Mouse (Mus musculus) forebrain, postnatal 0 days (tissue): Measurements from ENCODE around the gene Impg1. TPM values are rescaled to one million over a fixed set of nuclear protein-coding genes. Genes with fewer than 3 reads are reported as not detected.
A peak's percentile ranks its signal among the peaks of the same experiment; 100 is the strongest.
"Not testable (repeated sequence)": the region's sequence is repeated elsewhere in the genome, so short reads cannot be mapped to it uniquely, and the experiment has no call there.

Source experiments
- ATAC-seq: fragments of 200-750 bp; cut with Nextera tagmentation; 2 replicates; pipeline ENCODE4 v1.8.0; 2017; ENCODE audit warnings: mild to moderate bottlenecking, moderate library complexity
- DNase-seq: peaks from one replicate; pipeline ENCODE4 v3.0.0-alpha.2; 2015
- H3K27ac ChIP-seq: fragments of 300-500 bp; sonication (generic); 2 replicates; pipeline ENCODE4 v1.5.1; 2014; ENCODE audit warnings: low read depth, mild to moderate bottlenecking, antibody characterized with exemption, low read length, moderate library complexity, mixed read lengths
- H3K27me3 ChIP-seq: fragments of 300-500 bp; sonication (generic); 2 replicates; pipeline ENCODE4 v1.6.1; 2014; ENCODE audit warnings: mild to moderate bottlenecking, low read length, mixed read lengths; ENCODE audit not compliant: insufficient read depth
- H3K36me3 ChIP-seq: fragments of 300-500 bp; sonication (generic); 2 replicates; pipeline ENCODE4 v1.6.1; 2014; ENCODE audit warnings: mild to moderate bottlenecking, moderate library complexity; ENCODE audit not compliant: insufficient read depth
- H3K4me1 ChIP-seq: fragments of 300-500 bp; sonication (generic); 2 replicates; pipeline ENCODE4 v1.6.1; 2014; ENCODE audit warnings: antibody characterized with exemption; ENCODE audit not compliant: insufficient read depth
- H3K4me2 ChIP-seq: fragments of 300-500 bp; sonication (generic); 2 replicates; pipeline ENCODE4 v1.6.1; 2014; ENCODE audit warnings: low read depth, mild to moderate bottlenecking, moderate library complexity
- H3K4me3 ChIP-seq: fragments of 300-500 bp; sonication (generic); 2 replicates; pipeline ENCODE4 v1.5.1; 2014; ENCODE audit warnings: low read depth, low read length, mixed read lengths
- H3K9ac ChIP-seq: fragments of 300-500 bp; sonication (generic); 2 replicates; pipeline ENCODE4 v1.6.1; 2014; ENCODE audit warnings: mild to moderate bottlenecking
- H3K9me3 ChIP-seq: fragments of 300-500 bp; sonication (generic); 2 replicates; pipeline ENCODE4 v1.6.1; 2016; ENCODE audit warnings: low read length
- CTCF ChIP-seq: sonication (generic); IDR thresholded peaks from 2 replicates; pipeline ENCODE4 v1.5.1; 2016; ENCODE audit warnings: antibody characterized with exemption, control low read depth, low read depth
- WGBS: fragments of 180-500 bp; shearing (Covaris S2); extraction: QIAGEN DNeasy Blood & Tissue Kit; methylation state at CpG from one replicate; pipeline ENCODE4 v1.1.7; 2014; 5-methylcytosine and 5-hydroxymethylcytosine counted together
- polyA plus RNA-seq: library from polyadenylated mRNA; unstranded; fragments of >200 nt; fragmentation: Nextera tagmentation; extraction: Ambion mirVana; gene quantifications from 2 replicates; pipeline ENCODE4 v1.2.1, GENCODE M21; 2015
- total RNA-seq: library from RNA; depleted of rRNA; stranded (reverse); fragments of >200 nt; gene quantifications from 2 replicates; pipeline ENCODE4 v1.2.3, GENCODE M21; 2014

The Impg1 gene
- total and polyA plus RNA-seq, 2 experiments from 2014 or later: not detected

DNA sequence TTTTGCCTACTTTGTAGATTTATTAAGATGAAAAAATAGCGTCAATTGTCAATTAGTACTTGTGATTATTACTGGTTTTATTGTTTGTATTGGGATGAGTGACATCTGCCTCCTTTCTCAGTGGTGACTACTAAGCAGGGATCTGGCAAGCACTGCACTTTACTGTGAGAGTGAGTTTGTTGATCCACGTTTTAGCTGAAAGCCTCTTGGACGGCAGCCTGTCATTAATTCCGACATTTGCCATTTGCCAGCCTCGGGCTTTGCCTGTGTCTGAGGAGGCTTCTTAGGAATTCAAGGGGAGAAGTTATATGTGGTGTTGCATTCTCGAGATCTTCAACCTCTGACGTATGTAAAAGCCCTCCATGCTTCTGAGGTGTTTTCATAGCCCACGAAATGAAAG, 131.8 kb downstream of the Impg1 start:
- no peak for TF ChIP-seq CTCF
- no peak overlapping the region for H3K27ac ChIP-seq
- WGBS: 23% methylated on average over 8 of the region's 8 CpGs
- H3K9me3 ChIP-seq: no peaks in the 10 kb centered on the region
- no peak overlapping the region for H3K4me3 ChIP-seq
- ATAC-seq (no peak), DNase-seq (peak; percentile 10)
- H3K4me2 ChIP-seq: no peak overlapping the region
- no peaks in the 10 kb centered on the region for H3K36me3 ChIP-seq
- no peak overlapping the region for H3K9ac ChIP-seq
- H3K4me1 ChIP-seq: 0 out of 2 replicates have a peak, but pooled peaks cover 3% of the 10 kb centered on the region
- H3K27me3 ChIP-seq: no peaks in the 10 kb centered on the region

DNA sequence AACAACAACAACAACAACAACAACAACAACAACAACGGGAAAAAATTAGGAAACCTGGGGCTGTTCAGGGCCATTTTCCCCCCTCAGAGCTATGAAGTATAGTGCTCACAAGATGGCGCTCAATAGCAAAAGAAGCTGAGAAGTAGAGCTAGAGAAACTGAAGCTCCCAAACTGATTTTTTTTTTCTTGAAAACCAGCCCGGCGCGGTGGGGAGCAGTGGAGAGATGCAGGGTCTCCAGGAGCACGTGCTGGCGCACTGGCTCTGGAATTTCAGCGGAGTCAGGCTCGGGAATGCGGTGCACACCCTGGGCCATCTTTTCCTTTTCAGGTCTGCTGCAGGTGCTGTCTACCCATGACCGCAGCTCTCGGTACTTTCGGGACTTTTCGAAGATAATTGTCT, 133.1 kb downstream of the Impg1 start:
- Histone ChIP-seq H3K9me3 (no peaks in the 10 kb centered on the region), H3K4me1 (0 out of 2 replicates have a peak, but pooled peaks cover 3% of the 10 kb centered on the region), H3K36me3 (no peaks in the 10 kb centered on the region), H3K4me3 (peak overlapping the region; percentile 30), H3K27me3 (no peaks in the 10 kb centered on the region), H3K27ac (no peak overlapping the region), H3K9ac (peak overlapping the region; percentile 29; the same call in 1 of the 2 replicates), H3K4me2 (peak overlapping the region; percentile 54)
- 15% methylated on average over 14 of the region's 14 CpGs for WGBS
- peak; percentile 80 for ATAC-seq
- peak; percentile 72 for TF ChIP-seq CTCF
- peak; percentile 80 for DNase-seq

DNA sequence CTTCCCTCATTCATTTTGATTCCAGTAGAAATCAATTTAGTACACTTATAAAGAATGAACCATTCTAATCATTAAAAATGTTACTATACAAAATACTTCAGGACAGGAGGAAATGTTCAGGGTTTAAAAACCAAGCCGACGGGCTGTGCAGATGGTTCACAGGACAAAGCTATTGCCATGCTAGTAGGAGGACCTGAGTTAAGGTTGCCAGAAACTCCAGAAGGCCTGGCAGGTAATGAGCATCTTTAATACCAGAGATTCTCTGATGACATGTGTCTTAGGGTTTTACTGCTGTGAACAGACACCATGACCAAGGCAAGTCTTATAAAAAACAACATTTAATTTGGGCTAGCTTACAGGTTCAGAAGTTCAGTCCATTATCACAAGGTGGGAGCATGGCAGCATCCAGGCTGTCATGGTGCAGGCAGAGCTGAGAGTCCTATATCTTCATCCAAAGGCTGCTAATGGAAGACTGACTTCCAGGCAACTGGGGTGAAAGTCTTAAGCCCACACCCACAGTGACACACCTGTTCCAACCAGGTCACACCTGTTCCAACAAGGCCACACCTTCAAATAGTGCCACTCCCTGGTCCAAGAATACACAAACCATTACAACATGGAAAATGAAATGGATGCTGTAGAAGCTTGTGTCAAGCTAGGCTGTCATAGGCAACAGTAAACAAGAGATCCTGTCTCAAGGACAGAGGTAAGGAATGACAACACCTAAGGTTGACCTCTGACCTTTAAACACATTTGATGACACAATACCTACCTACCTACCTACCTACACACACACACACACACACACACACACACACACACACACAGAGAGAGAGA, 144.0 kb downstream of the Impg1 start:
- H3K9me3 ChIP-seq, H3K4me1 ChIP-seq, H3K4me2 ChIP-seq, H3K4me3 ChIP-seq, H3K36me3 ChIP-seq, ATAC-seq, H3K9ac ChIP-seq, H3K27ac ChIP-seq, H3K27me3 ChIP-seq, DNase-seq: not testable (repeated sequence)
- WGBS: 93% methylated on average over 2 of the region's 2 CpGs

DNA sequence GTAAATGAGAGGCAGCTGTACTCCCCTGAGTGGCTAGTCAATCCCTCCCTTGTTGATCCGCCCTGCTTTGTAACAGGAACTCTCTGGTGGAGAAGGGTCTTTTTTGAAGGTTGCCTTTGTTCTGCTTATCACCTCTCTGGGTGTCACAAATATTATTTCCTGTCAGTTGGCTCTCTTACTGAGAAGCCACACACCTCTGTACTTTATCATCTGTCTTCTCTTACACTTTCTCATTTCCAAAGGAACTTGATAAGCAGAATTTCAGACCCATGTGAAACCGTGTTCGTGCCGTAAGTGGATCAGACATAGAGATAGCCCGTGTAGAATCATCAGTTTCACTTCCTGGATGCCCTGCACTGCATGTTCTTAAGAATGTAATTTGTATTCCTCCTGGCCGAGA, 147.3 kb downstream of the Impg1 start:
- H3K9me3 ChIP-seq: no peaks in the 10 kb centered on the region
- H3K36me3 ChIP-seq: no peaks in the 10 kb centered on the region
- WGBS: 90% methylated on average over 6 of the region's 6 CpGs
- H3K4me2 ChIP-seq: no peak overlapping the region
- ATAC-seq (no peak), DNase-seq (no peak)
- no peaks in the 10 kb centered on the region for H3K27me3 ChIP-seq
- no peak for TF ChIP-seq CTCF
- H3K27ac ChIP-seq: no peak overlapping the region
- no peaks in the 10 kb centered on the region for H3K4me1 ChIP-seq
- H3K4me3 ChIP-seq: no peak overlapping the region
- no peak overlapping the region for H3K9ac ChIP-seq

DNA sequence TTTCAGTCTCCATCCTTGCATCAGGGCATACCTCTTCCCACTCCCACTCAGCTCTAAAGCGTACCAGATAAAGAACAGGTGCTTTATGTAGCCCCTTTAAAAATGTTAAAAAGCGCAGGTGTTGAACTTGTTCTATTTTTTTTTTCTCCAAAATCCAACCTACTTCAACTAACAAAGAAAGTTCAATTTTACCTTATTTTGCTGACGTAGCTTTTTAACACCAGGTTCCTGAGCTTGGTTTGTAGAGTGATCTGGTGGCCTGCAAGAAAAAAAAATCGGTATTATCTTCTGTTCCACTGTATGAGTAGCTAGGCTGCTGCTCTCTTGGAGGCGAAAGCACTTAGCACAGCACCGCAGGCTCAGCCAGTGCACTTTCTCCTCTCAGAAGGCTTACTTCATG, 149.4 kb downstream of the Impg1 start:
- Histone ChIP-seq H3K4me2 (no peak overlapping the region), H3K4me1 (no peaks in the 10 kb centered on the region), H3K9ac (no peak overlapping the region), H3K27me3 (no peaks in the 10 kb centered on the region), H3K27ac (no peak overlapping the region), H3K9me3 (no peaks in the 10 kb centered on the region), H3K36me3 (no peaks in the 10 kb centered on the region), H3K4me3 (no peak overlapping the region)
- WGBS: 92% methylated on average over 6 of the region's 6 CpGs
- no peak for DNase-seq
- TF ChIP-seq CTCF: no peak
- ATAC-seq: no peak

DNA sequence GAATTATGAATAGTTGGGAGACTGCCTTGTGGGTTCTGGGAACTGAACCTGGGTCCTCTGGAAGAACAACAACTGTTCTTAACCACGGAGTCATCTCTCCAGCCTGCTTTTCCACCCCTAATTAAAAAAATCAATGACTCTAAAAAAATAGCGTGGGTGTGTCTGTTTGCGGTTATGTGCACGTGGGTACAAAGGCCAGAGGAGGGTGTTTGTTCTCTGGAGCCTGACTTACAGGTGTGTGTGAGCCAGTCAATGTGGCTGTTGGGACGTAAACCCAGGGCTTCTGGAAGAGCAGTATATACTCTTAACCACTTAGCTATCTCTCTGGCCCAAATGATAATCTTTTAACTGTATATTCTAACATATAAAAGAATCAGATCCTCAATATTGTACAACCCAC, 151.7 kb downstream of the Impg1 start:
- no peaks in the 10 kb centered on the region for H3K4me1 ChIP-seq
- 84% methylated on average over 5 of the region's 5 CpGs for WGBS
- H3K4me3 ChIP-seq: no peak overlapping the region
- DNase-seq (no peak), ATAC-seq (no peak)
- H3K9ac ChIP-seq: no peak overlapping the region
- no peak overlapping the region for H3K27ac ChIP-seq
- H3K27me3 ChIP-seq: no peaks in the 10 kb centered on the region
- H3K4me2 ChIP-seq: no peak overlapping the region
- no peak for TF ChIP-seq CTCF
- no peaks in the 10 kb centered on the region for H3K9me3 ChIP-seq
- H3K36me3 ChIP-seq: no peaks in the 10 kb centered on the region

DNA sequence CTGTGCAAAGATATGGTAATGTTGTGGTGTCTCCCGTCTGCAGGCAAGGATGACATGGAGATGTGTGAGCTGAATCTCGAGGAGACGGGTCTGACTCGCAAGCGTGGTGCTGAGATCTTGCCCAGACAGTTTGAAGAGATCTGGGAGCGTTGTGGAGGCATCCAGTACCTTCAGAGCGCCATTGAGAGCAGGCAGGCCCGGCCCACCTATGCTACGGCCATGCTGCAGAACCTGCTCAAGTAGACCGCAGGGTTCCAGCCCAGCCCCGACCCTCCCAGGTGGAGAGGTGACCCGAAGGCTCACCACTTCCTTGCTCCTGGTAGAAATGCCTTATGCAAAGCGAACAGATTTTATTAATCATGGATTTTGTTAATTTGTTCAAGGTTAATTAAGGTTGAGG, 157.7 kb downstream of the Impg1 start:
- Histone ChIP-seq H3K27ac (no peak overlapping the region), H3K9me3 (no peaks in the 10 kb centered on the region), H3K4me2 (no peak overlapping the region), H3K4me1 (no peaks in the 10 kb centered on the region), H3K9ac (no peak overlapping the region), H3K4me3 (no peak overlapping the region), H3K36me3 (0 out of 2 replicates have a peak, but pooled peaks cover 3% of the 10 kb centered on the region), H3K27me3 (no peaks in the 10 kb centered on the region)
- 82% methylated on average over 13 of the region's 13 CpGs for WGBS
- no peak for TF ChIP-seq CTCF
- DNase-seq: peak; percentile 6
- ATAC-seq: peak; percentile 42; the same call in 1 of the 2 replicates
